Mouse (Mus musculus) embryo, embryonic 9.5 days (tissue): Measurements from ENCODE around the gene Slc7a10.
"Not testable (repeated sequence)": the region's sequence is repeated elsewhere in the genome, so short reads cannot be mapped to it uniquely, and the experiment has no call there.

Experiments
- DNase-seq: peaks from one replicate; pipeline ENCODE4 v3.0.0-alpha.2; 2017; ENCODE audit errors: extremely low spot score

The Slc7a10 gene

DNA sequence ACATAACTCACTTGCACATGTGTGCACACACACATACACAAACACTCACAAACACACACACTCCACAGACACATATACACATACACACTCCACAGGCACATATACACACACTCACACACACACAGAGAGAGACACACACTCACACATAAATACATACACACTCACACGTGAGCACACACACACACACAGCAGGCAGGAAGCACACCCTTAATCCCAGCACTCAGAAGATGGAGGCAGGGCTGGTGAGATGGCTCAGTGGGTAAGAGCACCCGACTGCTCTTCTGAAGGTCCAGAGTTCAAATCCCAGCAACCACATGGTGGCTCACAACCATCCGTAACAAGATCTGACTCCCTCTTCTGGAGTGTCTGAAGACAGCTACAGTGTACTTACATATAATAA, 51.8 kb downstream of the Slc7a10 start:
- not testable (repeated sequence) for DNase-seq
